Mouse (Mus musculus) inflammation-experienced regulatory T-cells, adult 6 months (primary cell): ENCODE data around the gene Psmb6. TPM values are rescaled to one million over a fixed set of nuclear protein-coding genes. Genes with fewer than 3 reads are reported as not detected.

Experiments used
- ATAC-seq: one replicate; pipeline ENCODE4 v1.8.0; 2017
- polyA plus RNA-seq, 3 experiments: library from polyadenylated mRNA; unstranded; fragments of 100-300 nt; shearing (Covaris generic); gene quantifications; one replicate each; pipeline ENCODE4 v1.2.1; 2017

Gene Psmb6
- polyA plus RNA-seq = 100 to 1,000 TPM; 376 to 387 (median 385) TPM

- peak; percentile 98 for ATAC-seq
Measured at GRCm38 (mm10) chr11:70525184-70525678, at the start of gene Psmb6. Psmb6 (plus strand) TSS chr11:70525367.

GRCm38 (mm10) chr11:70485498-70485897 lies 39.7 kb upstream of the Psmb6 start:
- no peak for ATAC-seq

- ATAC-seq = no peak
Measured at GRCm38 (mm10) chr11:70487816-70488215, 37.4 kb upstream of the Psmb6 start.

DNA sequence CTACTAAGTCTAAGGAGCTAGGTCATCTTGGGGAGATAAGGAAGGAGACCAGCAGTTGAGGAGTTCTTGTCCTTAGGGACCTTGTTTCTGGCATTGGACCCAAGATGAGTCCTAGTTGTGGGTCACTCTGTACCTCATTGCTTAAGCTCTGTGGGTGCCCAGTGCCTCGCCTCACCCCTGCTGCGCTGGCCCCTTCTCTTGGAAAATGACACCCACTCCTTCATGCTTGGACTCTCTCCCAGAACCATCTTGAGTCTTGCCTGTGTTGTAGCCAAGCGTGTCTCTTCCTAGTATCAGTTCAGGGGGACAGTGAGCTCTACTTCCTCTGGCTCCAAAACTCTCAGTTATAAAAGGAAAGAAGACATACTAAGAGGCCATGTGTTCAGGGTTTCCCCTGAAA lies 36.0 kb upstream of the Psmb6 start:
- ATAC-seq = no peak

DNA sequence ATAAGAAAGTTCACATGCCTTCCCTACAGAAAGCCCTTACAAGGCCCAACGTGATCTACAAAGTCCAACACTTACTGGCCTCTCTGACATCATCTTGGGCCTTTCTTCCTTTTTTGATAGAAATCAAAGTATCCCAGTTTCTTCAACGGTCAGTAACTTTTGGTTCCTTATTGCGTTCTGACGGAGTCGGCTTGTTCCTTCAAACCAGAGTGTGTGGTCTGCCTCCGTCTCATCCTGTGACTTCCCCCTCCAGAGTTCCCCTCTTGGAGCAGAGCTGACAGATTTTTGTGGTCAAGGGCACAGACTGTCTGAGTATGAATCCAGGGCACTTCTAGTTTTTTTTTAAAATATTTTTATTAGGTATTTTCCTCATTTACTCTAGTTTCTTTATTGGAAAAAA lies 35.5 kb upstream of the Psmb6 start:
- ATAC-seq = no peak

DNA sequence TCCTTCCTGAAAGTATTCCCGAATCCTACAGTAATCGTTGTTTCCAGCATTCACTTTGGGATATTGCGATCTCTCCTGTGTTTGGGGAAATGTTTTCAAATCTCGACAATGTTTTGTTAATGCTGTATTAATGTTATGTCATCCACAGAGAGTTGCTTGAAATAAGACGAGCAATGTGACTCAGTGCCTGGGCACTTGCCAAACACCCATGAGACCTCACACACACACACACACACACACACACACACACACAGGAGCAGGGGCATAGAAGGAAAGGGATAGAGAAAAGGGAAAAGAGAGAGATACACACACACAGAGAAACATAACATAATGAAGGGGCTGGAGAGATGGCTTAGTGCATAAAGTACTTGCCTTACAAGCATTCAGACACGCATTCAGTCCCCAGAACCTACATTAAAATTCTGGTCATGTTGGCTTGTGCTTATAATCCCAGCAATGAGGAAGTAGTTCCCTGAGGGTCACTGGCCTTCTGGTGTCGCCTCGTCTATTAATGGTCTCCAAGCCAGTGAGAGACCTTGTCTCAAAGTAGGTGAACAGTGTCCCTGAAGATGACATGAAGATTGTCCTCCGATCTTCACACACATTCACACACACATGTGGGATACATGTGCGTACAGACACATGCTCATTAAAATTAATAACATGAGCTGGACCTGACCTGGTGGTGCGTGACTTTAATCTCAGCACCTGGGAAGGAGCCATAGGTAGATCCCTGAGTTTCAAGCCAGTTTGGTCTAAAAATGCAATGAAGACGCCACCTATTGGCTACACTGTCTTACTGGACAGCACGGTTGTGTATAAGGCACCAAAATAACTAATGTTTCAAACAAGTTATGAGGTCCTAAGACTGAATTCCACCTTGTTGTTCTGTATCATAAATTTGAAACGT lies 25.3 kb upstream of the Psmb6 start:
- ATAC-seq = no peak

GRCm38 (mm10) chr11:70500476-70500812 lies 24.7 kb upstream of the Psmb6 start:
- ATAC-seq = no peak

DNA sequence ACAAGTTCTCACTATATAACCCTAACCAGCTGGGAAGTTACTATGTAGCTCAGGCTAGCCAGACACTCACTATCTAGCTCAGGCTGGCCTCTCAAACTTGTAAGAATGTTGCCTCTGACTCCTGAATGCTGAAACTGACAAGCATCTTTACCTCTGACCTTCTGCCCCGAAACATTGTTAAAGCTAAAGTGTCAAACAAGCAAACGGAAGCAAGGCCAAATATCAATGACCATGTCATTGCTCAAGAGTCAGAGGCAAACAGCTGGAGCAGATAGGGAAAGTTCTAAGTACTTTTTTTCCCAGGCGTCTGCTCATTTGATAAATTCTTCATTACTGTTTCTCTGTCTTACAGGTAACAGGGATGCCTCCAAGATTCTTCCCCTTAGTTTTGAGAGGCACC lies 23.1 kb upstream of the Psmb6 start:
- no peak for ATAC-seq

GRCm38 (mm10) chr11:70504970-70505369 lies 20.2 kb upstream of the Psmb6 start, which contains the start of gene Tm4sf5:
Tm4sf5 (plus strand) TSS chr11:70505244.
- no peak for ATAC-seq

- ATAC-seq = peak; percentile 56
Measured at GRCm38 (mm10) chr11:70506385-70506784, 18.8 kb upstream of the Psmb6 start.

DNA sequence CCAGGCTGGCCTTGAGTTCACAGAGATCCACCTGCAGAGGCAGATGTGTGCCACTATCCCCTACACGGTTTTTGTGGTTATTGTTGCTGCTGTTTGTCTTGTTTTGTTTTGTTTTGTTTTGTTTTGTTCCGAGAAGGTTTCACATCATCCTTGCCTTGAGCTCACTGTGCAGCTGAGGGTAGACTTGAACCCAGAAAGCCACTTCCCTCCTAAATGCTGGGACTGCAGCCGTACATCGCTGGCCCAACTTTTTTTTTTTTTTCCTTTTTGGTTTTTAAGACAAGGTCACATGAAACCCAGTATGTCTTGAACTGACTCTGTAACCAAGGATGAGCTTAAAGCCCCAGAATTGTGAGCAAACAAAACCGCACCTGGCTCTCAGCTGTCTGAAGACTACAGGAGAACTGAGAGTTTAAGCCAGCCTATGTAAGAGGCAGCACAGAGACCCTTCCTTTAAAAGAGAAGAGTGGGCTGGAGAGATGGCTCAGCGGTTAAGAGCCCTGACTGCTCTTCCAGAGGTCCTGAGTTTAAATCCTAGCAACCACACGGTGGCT lies 18.1 kb upstream of the Psmb6 start:
- no peak for ATAC-seq

GRCm38 (mm10) chr11:70509753-70510564 lies 15.2 kb upstream of the Psmb6 start:
- ATAC-seq = peak; percentile 79

GRCm38 (mm10) chr11:70511242-70511641 lies 13.9 kb upstream of the Psmb6 start:
- ATAC-seq = no peak

DNA sequence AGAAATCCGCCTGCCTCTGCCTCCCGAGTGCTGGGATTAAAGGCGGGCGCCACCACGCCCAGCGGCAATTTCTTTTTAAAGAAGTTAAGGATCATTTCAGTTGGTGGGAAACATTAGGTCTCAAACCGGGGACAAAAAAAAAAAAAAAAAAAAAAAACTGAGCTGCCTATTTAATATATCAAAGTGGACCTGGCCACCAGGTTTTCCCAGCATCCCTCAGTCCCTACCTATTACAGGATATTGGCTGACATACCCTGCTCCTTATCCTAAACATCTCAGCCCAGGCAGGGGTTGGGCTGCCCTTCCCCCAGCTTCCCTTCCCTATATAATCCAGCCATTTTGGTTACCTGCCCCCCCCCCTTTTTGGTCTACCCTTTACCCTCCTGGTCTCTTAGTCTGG lies 13.3 kb upstream of the Psmb6 start:
- ATAC-seq = no peak

DNA sequence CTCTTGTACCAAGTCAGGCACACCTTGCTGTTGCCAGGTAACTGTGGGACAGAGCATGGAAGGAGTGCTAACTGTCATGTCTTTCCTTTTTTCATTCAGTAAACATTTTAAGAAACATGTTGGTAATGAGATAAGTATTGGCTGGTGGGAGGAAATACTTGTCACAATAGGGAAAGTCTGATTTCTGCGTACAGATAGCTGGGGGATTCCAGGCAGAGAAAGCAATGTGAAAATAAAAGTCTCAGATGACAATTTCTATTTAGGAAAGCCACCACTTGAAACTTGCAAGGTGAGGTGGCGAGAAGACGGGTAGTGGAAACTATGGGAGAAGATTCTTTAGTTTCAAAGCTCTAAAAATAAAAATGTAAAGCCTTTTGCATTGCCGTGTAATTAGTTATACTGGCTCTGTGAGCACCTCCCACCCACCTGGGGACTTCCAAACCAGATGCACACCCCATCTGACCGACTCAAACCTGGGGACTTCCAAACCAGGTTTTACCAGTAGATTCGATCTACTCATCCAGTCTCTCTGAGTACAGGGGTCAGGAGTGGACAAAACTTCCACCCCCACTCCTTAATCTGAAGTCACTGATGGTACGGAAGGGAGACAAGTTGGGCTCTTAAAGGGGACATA lies 12.3 kb upstream of the Psmb6 start:
- peak; percentile 37 for ATAC-seq

GRCm38 (mm10) chr11:70513520-70513919 lies 11.6 kb upstream of the Psmb6 start:
- ATAC-seq = no peak

- no peak for ATAC-seq
Measured at GRCm38 (mm10) chr11:70514288-70514687, 10.9 kb upstream of the Psmb6 start, which contains the start of gene Vmo1. Vmo1 (minus strand) TSS chr11:70514616.

GRCm38 (mm10) chr11:70516352-70516751 lies 8.8 kb upstream of the Psmb6 start:
- ATAC-seq = no peak

DNA sequence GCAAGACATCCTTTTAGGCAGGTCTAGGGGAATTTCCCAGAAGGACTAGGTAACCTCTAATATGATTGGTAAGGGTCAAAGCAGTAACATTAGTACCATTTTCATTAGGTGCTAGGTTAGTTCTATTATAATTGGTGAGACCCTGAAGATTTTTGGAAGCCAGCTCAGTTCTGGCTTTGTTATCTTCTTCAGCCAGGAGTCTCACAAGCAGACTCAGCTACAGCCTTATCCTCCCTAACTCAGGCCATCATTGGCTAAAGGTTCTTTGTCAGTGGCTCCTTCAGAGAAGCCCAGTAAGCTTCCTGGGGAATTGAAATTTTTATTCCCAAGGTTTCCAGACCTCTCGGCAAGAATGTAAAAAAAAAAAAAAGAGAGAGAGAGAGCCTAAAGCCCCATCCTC lies 6.7 kb upstream of the Psmb6 start:
- ATAC-seq = no peak

DNA sequence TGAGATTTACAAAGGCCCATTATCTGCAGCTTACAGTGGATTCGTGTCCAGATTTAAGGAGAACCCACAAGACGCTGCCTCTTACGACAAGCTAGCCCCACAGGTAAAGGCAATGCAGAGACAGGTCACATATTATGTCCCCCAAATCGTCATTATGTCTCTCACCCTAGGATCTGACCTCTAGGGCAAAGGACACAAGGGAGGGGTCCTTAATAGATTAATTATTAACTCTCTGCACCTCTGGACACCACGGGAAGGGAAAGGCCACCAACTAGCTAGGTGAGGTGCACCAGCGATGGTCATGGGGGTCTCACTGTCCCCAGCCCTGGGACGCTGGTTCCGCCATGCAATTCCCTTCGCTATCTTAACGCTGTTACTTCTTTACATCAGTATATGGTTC lies 6.2 kb upstream of the Psmb6 start, which contains the start of gene Gltpd2:
Gltpd2 (plus strand) TSS at position 274 of the 400 bp plus-strand sequence.
- ATAC-seq = no peak

DNA sequence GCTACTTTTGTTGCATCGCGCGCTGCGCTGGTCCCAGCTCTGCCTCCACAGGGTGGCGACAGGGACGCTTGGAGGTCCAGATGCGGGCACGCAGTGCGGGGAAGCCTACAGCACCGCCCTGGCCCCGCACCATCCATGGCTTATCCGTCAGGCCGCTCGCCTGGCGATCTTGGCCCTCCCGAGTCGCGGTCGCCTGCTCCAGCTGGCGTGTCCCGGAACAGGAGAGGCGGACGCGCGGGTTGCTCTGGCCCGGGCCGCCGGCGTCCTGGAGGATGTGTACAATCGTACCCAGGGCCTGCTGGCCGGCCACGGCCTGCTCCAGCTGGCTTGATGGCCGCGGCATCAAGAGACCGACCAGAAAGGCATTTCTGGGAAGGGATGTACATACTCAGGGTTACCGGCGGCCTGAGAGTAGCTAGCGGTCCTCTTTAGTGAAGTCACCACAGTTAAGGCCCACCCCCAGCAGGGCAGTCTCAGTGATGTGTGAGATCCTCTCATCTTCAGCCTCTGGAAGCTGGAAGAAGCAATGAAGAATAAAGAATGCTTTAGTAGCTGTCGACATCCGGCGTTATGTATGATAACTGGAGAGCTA lies 4.9 kb upstream of the Psmb6 start:
- ATAC-seq = no peak
